Mouse (Mus musculus) hematopoietic stem cell, adult 5-6 weeks (primary cell): ENCODE measurements around the gene Ugt1a5. TPM values are rescaled to one million over a fixed set of nuclear protein-coding genes. Genes with fewer than 3 reads are reported as not detected.
"Not testable (repeated sequence)": the region's sequence is repeated elsewhere in the genome, so short reads cannot be mapped to it uniquely, and the experiment has no call there.

Experiments
- ATAC-seq, 2 experiments: fragments of 125-278 bp in 1 of 2; replicated peaks in 1 of 2; 2 replicates each; pipeline ENCODE4 v1.8.0; 2016 to 2017; ENCODE audit warnings: inconsistent platforms in 2 of 2, mild to moderate bottlenecking in 2 of 2, moderate number of reproducible peaks in 2 of 2, low read depth in 1 of 2, moderate TSS enrichment in 1 of 2; ENCODE audit not compliant: low FRiP score in 2 of 2, poor library complexity in 2 of 2, severe bottlenecking in 2 of 2, insufficient read depth in 1 of 2, low TSS enrichment in 1 of 2
- total RNA-seq: library from RNA; stranded (forward); fragments of 172-1452, 232-1000 nt; gene quantifications from 2 replicates; pipeline ENCODE4 v1.2.3, GENCODE M21; 2017

Ugt1a5 gene
- total RNA-seq: 0.25 and 0.65 TPM in 2 replicates

GRCm38 (mm10) chr1:88165711-88166110 is at the start of gene Ugt1a5:
Ugt1a5 (plus strand) TSS chr1:88166012.
- no peak for ATAC-seq

GRCm38 (mm10) chr1:88120550-88120949 is 45.3 kb upstream of the Ugt1a5 start:
- peak; percentile 53 to 80; a peak in 3 of 4 replicates for ATAC-seq

GRCm38 (mm10) chr1:88121521-88121920 is 44.3 kb upstream of the Ugt1a5 start:
- ATAC-seq: not testable (repeated sequence)

- ATAC-seq: peak; percentile 25 to 50; a peak in 1 of 4 replicates
Measured at GRCm38 (mm10) chr1:88125827-88126360, 39.9 kb upstream of the Ugt1a5 start.

- not testable (repeated sequence) for ATAC-seq
Measured at GRCm38 (mm10) chr1:88129091-88129490, 36.7 kb upstream of the Ugt1a5 start.

- not testable (repeated sequence) for ATAC-seq
Measured at GRCm38 (mm10) chr1:88130223-88130622, 35.6 kb upstream of the Ugt1a5 start.

- no peak for ATAC-seq
Measured at GRCm38 (mm10) chr1:88133908-88134456, 31.8 kb upstream of the Ugt1a5 start.

- peak; percentile 74 to 85 for ATAC-seq
Measured at GRCm38 (mm10) chr1:88134457-88135011, 31.3 kb upstream of the Ugt1a5 start, which contains the start of gene Ugt1a6a. Ugt1a6a (plus strand) TSS chr1:88134809.

- not testable (repeated sequence) for ATAC-seq
Measured at GRCm38 (mm10) chr1:88135229-88135904, 30.4 kb upstream of the Ugt1a5 start.

- no peak for ATAC-seq
Measured at GRCm38 (mm10) chr1:88136646-88137045, 29.2 kb upstream of the Ugt1a5 start.

- no peak for ATAC-seq
Measured at GRCm38 (mm10) chr1:88137264-88137663, 28.5 kb upstream of the Ugt1a5 start.

GRCm38 (mm10) chr1:88138145-88138544 is 27.7 kb upstream of the Ugt1a5 start:
- no peak for ATAC-seq

- peak; percentile 48 to 74; a peak in 1 of 4 replicates for ATAC-seq
Measured at GRCm38 (mm10) chr1:88140492-88140891, 25.3 kb upstream of the Ugt1a5 start.

GRCm38 (mm10) chr1:88143966-88144675 is 21.7 kb upstream of the Ugt1a5 start:
- peak; percentile 59 to 67 for ATAC-seq

- not testable (repeated sequence) for ATAC-seq
Measured at GRCm38 (mm10) chr1:88145278-88145677, 20.5 kb upstream of the Ugt1a5 start.

GRCm38 (mm10) chr1:88150133-88150532 is 15.7 kb upstream of the Ugt1a5 start:
- peak; percentile 23 to 25; a peak in 1 of 4 replicates for ATAC-seq

GRCm38 (mm10) chr1:88158430-88158829 is 7.4 kb upstream of the Ugt1a5 start:
- ATAC-seq: no peak

GRCm38 (mm10) chr1:88172190-88172589 is 6.4 kb downstream of the Ugt1a5 start:
- not testable (repeated sequence) for ATAC-seq
